In the genomic region with DNA sequence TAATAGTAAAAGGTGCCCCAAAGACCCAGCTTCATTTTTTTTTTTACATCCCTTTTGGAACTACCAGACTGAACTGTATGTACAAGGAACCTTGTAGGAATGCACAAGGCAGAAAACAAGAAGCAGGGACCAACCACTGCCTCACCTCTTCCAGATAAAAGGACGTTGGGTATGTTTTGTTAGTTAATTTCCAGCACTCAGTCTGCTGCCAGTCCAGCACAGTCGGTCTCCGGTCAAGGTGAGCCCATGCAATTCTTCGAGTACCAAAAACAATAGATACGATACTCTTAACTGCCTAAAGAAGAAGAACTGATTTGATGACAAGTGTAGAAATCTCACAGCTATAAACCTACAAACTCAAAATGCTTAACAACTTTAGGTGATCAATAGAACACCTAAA, we compare ENCODE assay signal across 19 mouse cellular contexts. TPM values are rescaled to one million over a fixed set of nuclear protein-coding genes. Genes with fewer than 3 reads are reported as not detected.
"Had no signal": no experiment of that assay in that cellular context is flagged by ENCODE, and none has a peak within 500 bp of the region (broad histone marks: within the 10 kb centered on the region; RNA-seq: fewer than 3 reads in every experiment).

No protein-coding gene starts in this region.

- H3K27me3 ChIP-seq: midbrain, embryonic 12.5 days; neural tube, embryonic 13.5 days; neural tube, embryonic 15.5 days had no signal

- H3K27ac ChIP-seq: midbrain, embryonic 10.5 days; midbrain, embryonic 12.5 days; neural tube, embryonic 13.5 days; neural tube, embryonic 15.5 days had no signal

- H3K9me3 ChIP-seq: midbrain, embryonic 10.5 days; midbrain, embryonic 12.5 days; neural tube, embryonic 13.5 days; neural tube, embryonic 15.5 days had no signal

- H3K9ac ChIP-seq: lung, embryonic 14.5 days; midbrain, embryonic 12.5 days; neural tube, embryonic 13.5 days; neural tube, embryonic 15.5 days had no signal

- DNase-seq: lung, adult 18-20 months; lung, embryonic 14.5 days; lung, postnatal 10 days; lung, postnatal 4 days; midbrain, embryonic 14.5 days; retina, postnatal 1 day; right cerebral cortex, adult 18-20 months; right cerebral cortex, postnatal 25 days; right cerebral cortex, postnatal 4 days; spleen, adult 18-20 months; thymus, adult 18-20 months; thymus, postnatal 14 days; thymus, postnatal 36 days had no signal

- H3K4me3 ChIP-seq: midbrain, embryonic 10.5 days; midbrain, embryonic 12.5 days; myocyte; neural tube, embryonic 13.5 days; neural tube, embryonic 15.5 days had no signal

RNA-seq across cellular contexts. Expression of a gene that starts 16.1 kb away (rescaled TPM):
- total RNA-seq: megakaryocyte-erythroid progenitor cell, adult 5-6 weeks had no signal
